Mouse (Mus musculus) layer of hippocampus, postnatal 25 days (tissue): ENCODE results near the gene Foxa3. TPM values are rescaled to one million over a fixed set of nuclear protein-coding genes. Genes with fewer than 3 reads are reported as not detected.
A peak's percentile ranks its signal among the peaks of the same experiment; 100 is the strongest.

Experiments
- DNase-seq, 2 experiments: peaks; one replicate each; pipeline ENCODE4 v3.0.0; 2022; ENCODE audit warnings: mixed read lengths in 2 of 2, low spot score in 1 of 2; ENCODE audit errors: extremely low spot score in 1 of 2
- total RNA-seq, 2 experiments: library from RNA; stranded (reverse); gene quantifications; 2 replicates each; pipeline ENCODE4 v1.2.3; 2021

Gene Foxa3
- total RNA-seq, 2 experiments from 2014 or later = not detected

DNA sequence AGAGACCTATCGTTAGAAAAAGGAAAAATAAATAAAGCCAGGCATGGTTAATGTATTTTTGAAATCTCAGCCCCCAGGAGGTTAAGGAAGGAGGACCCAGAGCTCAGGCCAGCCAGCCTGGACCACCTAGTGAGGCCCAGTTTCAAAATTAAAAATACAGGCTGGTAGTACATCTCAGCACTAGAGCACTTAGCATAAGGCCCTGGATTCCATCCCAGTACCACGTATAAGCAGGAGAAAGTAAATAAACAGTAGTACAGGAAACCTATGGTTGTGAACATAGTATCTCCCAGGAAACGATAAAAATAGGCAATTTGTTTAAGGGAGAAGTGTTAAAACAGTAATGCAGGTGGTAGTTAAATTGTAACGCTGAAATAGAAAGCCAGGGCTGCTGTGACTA is 21.2 kb downstream of the Foxa3 start:
- DNase-seq = no peak

DNA sequence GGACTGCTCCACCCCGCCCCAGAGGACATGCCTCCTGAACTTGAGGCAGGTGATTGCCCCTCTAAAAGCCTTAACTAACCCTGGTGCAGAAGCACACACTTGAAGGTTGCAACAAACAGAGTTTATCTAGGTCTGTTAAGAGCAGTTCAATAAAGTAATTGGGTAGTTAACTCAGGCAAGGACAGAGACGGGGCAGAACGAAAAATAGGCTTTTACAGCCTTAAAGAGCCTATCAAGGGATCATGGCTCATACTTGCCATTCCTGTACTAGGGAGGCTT is 21.6 kb downstream of the Foxa3 start:
- no peak for DNase-seq

GRCm38 (mm10) chr7:19001066-19001806 is 22.1 kb downstream of the Foxa3 start:
- DNase-seq = no peak

GRCm38 (mm10) chr7:19000421-19000820 is 22.9 kb downstream of the Foxa3 start:
- no peak for DNase-seq

GRCm38 (mm10) chr7:18998835-18999234 is 24.5 kb downstream of the Foxa3 start:
- DNase-seq = no peak

DNA sequence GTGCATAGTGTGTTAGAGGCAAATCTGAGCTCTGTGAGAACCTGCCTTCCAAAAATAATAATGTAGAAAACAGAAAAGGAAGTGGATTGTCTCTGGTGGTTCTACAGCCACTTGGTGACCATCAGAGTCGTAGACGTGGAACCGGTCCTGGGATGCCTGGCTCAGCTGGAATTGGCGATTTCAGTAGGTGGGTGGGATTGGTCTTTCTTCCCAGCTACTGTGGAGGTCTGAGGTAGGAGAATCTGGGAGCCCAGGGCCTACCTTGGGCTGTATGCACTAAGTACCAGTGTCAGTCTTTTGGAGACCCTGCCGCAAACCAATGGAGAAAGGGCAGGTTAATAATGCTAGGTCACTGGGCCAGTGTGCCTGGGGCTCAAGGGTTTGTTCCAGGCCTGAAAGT is 30.3 kb downstream of the Foxa3 start:
- DNase-seq = no peak

GRCm38 (mm10) chr7:18992294-18992675 is 31.1 kb downstream of the Foxa3 start:
- no peak for DNase-seq

GRCm38 (mm10) chr7:18991660-18992293 is 31.6 kb downstream of the Foxa3 start:
- no peak for DNase-seq

DNA sequence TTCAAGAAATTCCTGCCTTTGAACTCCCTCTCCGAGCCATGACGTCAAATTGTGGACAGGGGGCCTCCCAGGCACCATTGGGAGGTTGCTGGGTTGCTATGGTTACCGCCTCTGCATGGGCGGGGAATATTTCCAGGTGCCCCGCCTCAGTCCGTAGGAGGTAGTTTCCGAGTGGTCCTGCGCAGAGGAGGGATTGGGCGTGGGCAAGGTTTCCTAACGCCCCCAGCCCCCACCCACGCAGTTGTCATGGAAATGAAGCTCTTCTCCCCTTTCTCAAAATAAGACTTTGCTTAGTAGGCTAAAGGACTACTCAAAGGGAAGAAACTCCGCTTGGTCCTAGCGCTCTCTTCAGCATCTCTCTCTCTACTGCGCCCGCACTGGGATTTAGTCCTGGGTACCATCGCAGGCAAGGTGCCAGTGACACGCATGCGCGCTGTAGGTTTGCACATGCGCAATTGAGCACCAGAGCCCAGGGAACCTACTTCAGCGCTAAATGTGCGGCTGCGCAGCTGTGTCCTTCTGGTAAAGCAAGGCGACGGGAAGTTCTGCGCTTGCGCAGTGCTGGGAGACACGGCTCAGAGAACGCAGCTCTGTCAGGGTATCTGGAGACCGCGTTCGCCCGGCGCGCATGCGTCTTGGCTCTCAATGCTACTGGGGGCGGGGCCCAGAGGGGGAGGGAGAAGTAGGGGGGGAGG is 32.6 kb downstream of the Foxa3 start, which contains the start of gene Mypop:
Gene Mypop (plus strand): TSS at position 645 of the 695 bp plus-strand sequence.
- DNase-seq = peak; percentile 98 to 99

- DNase-seq = no peak
Measured at GRCm38 (mm10) chr7:18989995-18990394, 33.3 kb downstream of the Foxa3 start.

DNA sequence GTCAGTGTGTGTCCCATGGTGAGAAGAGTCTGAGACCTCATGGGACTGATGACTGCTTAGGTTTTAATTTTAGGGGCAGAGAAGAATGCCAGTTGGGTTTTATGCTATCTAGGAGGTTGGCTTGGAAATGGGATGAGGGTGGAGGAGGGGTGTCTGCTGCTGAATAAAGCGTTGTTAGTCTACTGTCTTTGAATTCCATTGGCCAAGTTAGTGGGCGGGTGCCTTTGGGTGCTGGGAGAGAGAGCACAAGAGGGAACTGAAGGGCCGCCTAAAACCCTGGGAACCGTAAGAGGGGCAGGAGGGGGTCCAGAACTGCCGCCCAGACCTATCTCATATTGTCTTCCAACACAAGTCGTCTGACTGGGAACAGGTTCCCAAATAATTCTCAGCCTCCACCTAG is 34.6 kb downstream of the Foxa3 start:
- no peak for DNase-seq

DNA sequence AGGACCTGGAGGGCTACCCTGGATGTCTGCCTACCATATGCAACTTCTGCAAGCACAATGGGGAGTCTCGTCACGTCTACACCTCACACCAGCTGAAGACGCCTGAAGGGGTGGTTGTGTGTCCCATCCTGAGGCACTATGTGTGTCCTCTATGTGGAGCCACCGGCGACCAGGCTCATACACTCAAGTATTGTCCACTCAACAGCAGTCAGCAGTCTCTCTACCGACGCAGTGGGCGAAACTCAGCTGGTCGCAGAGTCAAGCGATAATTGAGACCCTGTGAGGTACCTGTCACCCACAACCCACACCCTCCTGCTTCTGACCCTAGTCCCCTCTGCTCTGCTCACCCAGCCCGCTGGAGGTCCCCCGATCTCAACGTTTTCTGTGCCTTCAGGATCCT is 35.6 kb downstream of the Foxa3 start:
- DNase-seq = no peak

GRCm38 (mm10) chr7:18987100-18987499 is 36.2 kb downstream of the Foxa3 start, which contains the start of gene Nanos2:
Nanos2 (plus strand) TSS chr7:18987400.
- no peak for DNase-seq

DNA sequence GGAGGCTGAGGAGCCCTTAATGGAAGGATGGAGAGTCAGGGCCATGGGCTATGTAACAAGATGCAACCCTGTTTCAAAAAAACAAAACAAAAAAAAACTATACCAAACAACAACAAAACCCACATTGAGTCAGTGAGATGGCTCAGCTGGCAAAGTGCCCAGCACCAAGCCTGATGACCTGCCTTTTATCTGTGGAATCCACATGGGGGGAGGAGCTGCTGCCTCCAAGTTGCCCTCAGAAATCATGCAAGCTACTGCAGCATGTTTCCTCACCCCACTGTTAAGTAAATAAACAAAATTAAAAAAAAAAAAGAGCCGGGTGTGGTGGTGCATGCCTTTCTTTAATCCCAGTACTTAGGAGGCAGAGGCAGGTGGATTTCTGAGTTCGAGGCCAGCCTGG is 36.8 kb downstream of the Foxa3 start:
- DNase-seq = no peak

DNA sequence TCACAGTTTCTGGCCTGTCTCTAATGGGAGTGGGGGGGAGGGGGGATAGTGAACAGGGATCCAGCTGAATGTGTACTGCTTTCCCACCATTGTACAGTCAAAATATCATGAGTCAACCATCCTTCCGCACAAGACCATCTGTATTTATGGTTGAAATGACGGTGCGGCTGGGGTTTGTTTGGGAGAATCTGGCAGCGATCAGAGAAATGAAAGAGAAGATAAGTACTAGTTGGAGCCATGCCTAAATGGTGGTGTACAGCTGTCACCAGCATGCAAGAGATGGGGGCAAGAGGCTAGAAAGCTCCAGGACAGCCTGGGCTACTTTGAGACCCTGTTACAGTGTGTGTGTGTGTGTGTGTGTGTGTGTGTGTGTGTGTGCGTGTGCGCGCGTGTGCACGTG is 45.0 kb downstream of the Foxa3 start:
- no peak for DNase-seq

DNA sequence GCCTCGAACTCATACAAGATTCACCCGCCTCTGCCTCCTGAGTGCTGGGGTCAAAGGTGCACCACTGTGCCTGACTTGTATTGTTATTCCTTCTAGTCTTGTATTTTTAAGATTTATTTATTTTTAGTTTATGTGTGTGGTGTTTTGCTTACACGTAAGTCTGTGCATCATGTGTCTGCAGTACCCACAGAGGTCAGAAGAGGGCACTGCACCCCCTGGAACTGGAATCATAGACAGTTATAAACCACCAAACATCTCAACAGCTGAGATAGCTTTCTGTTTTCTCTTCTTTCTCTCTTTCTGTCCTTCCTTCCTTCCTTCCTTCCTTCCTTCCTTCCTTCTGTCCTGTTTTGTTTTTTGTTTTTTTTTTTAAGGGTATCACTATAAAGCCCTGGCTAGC is 52.4 kb downstream of the Foxa3 start:
- DNase-seq = no peak

GRCm38 (mm10) chr7:18967603-18968002 is 55.7 kb downstream of the Foxa3 start:
- no peak for DNase-seq

- no peak for DNase-seq
Measured at GRCm38 (mm10) chr7:18965312-18965711, 58.0 kb downstream of the Foxa3 start.

DNA sequence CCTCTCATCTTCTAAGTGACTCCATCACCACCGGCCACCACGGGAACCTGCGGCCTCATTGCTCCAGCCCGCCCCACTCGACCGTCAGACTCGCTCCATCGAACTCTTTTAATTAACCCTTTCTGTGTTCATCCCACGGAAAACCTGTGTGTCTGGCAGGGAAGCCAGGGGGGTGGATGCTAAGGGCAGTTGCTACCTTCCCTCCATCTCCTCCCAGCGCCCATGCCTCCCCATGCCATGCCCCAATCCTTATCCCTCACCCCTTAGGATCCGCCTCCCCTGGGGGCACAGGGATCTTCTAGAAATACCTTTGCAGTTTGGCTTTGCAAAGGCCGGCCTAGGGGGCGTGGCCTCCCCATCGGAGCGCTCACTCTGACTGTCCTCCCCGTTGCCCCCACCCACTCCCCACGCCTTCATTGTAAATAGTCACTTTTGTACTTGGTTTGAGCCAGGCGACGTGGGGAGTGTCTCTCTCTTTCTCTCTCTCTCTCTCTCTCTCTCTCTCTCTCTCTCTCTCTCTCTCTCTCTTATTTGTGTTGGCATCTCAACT is 60.0 kb downstream of the Foxa3 start:
- no peak for DNase-seq
